Mouse (Mus musculus) right cerebral cortex, adult 2 months (tissue): ENCODE measurements around the gene Poc1b.

ENCODE experiments used
- DNase-seq, 2 experiments: peaks; one replicate each; pipeline ENCODE4 v3.0.0; 2021 to 2022; ENCODE audit warnings: low spot score in 2 of 2

Poc1b gene

DNA sequence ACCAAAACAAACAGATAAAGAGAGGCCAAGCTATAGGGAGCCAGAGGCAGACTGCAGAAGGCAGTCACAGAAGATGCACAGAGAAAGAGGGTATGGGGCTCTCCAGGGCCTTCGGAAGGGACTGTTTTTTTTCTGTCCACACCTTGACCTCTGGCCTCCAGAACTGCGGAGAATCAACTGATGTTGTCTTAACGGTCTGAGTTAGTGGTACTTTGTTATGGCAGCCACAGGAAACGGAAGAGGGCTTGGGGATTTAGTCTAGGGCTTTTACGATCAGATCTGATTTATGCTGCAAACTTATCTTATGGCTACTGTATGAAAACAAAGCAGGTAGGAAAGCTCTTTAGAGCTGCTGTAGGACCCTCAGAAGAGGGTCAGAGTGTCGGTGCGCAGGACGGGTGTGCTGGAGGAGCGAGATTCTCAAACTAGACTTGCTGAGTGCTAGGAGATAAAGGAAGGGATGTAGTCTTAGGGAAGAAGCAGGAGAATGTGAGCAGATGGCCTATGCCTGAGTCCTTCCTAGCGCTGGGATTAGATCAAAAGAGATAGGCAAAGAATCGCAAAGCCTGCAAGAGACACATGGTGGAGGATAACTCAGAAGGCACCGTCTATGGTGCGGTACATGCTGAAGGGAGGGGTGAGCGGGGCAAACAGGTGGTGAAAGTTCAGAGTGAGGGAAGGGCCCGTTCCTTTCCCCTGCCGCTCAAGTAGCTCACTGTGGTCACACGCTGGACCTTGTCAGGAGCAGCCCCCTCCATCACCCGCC lies 8.8 kb downstream of the Poc1b start:
- no peak for DNase-seq

DNA sequence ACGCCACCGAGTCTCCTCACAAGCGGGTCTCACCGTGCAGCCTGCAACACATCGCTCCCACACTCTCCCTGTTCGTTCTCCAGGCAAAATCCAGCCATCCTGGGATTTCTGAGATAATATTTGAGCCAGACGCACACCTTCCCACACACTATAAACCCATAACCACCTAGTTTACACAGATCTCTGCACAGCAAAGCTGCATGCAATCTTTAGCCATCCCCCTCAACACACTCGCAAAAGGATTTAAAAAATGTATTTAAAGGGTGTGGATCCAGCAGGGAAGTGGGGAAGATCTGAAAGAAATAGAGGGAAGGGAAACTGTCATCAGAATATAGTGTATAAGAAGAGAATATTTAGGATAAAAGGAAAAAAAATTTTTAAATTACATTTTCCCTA lies 9.4 kb downstream of the Poc1b start:
- no peak for DNase-seq

GRCm38 (mm10) chr10:99116650-99117615 lies 10.1 kb downstream of the Poc1b start:
- no peak for DNase-seq

DNA sequence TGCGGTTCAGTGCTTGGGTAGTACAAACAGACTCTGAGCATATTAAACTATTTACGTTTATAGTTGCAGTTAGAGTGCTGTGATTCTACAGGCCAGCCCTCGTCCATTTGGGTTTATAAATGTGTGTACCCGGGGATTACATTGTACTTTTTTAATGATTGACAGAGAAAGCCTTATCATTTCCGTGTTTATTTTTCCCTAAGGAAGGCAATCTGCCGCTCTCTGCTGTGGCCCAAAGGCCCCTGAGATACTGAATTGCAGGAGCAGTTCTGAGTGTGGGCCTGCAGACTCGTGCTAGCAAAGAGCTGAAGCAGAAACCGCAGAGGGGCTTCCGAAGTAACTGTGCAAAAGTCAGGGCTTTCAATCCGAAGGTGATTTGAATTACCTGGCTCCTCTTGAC lies 11.0 kb downstream of the Poc1b start:
- no peak for DNase-seq

DNA sequence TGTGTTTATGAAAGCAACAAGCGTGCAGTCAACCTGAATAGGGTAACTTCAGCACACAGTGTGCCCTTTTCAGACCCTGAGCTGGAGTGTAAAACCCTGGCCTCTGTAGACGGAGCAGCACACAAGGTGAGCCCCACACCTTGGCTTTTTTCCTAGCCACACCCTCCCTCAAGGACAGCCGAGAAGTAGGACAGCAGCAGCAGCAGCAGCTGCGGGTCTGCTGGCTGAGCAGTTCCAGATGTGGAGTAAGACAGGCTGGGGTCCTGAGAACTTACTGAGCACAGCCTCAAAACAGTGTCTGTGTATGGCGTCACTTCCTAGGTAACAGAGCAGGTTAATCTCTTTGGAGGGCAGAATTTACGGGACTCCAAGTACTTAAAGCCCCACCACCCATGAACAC lies 11.9 kb downstream of the Poc1b start:
- DNase-seq = no peak

DNA sequence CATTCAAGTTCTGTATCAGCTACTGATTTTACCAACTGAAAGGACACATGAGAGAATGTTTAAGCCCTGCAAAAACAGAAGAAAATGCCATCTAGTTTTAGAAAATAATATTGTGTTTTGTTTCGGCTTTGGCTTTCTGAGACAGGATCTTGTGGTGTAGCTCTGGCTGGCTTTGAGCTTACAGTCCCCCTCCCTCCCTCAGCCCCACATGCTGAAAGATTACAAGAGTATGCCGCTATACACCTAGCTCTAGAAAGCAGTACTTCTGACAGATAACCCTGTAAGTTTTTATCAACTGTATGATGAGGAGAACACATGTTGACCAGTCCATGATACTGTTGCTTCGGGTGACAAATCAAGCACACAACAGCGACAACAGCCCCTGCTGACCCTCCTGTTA lies 12.6 kb downstream of the Poc1b start:
- no peak for DNase-seq

DNA sequence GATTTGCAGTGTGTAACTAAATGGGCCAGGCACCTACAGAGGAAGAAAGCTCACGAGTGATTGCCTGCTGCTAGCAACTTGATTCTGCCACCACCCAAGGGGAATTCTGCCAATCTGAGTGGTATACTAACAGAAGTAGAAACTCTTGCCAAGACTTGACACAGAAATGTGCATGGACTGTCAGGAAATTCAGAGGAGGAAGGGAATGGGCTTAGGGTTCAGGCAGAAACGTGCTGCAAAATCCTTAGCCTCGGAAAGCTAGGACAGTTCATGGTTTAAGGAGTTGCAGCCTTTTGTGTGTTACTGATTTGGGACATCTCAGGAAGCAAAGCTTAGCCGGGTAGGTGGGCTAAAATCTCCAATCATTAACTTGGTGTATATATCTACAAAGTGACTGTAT lies 19.4 kb downstream of the Poc1b start, which contains the start of gene Phxr2:
Gene Phxr2, minus strand, starts transcription at position 101 of the 400 bp plus-strand sequence.
- DNase-seq = no peak

DNA sequence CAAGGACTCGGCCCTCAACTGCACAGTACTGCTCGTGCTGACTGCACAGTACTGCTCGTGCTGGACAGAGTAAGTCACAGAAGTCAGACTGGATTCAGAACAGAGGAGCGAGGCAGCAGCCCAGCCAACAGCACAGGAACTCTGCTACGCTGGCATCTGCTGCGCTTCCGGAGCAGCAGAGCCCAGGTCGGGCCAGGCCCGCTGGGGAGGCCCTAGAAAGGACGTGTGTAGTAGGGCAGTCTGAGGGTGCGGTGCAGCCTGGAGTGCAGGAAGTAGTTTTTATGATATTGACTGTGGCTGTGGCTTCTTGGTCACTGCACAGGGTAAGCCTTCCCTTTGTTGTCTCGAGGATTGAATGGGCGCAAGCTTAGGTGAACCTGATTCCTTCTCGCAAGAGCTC lies 20.1 kb downstream of the Poc1b start:
- no peak for DNase-seq

- no peak for DNase-seq
These were observed 20.9 kb downstream of the Poc1b start for GRCm38 (mm10) chr10:99127691-99128261.

DNA sequence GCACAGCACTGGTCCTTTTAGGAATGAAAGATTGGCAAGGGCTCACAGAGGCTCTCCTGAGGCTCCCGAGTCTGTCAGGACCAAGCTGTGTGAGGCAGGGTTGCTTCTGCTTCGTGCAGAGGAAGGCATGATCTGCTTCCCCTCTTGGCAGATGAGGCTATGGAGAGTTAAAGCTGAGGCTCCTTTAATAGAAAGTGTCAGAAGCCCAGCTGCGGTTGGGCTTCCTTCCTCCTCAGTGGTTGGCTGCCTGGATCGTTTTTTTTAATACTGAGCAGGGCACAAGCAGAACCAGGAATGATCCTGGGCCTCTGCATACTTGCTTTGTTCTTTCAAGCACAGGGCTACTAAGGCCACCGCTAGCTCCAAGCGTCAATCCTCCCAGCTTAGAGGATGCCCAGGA lies 23.8 kb downstream of the Poc1b start:
- peak in 1 of 2 experiments; percentile 15 for DNase-seq

- no peak for DNase-seq
These were observed 24.5 kb downstream of the Poc1b start for GRCm38 (mm10) chr10:99131298-99131697.

DNA sequence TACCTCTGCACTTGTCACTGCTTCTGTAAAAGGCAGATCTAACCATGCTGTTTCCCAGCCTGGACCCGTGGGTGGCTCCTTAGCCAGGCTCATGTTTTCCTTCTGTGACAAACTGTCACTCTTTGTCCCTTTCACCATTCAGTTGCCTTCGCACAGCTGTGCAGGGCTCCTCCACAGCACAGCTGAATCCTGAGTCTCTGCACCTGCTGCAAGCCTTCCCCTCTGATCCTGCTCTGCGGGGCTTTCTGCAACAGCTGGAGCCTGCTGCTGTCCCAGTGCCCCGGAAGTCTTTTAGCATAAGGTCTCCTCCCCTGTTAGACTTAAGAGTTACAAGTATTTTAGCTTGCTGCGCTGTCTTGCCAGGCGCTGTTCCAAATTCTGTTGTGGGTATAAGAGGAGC lies 25.4 kb downstream of the Poc1b start:
- DNase-seq = peak in 1 of 2 experiments; percentile 34

GRCm38 (mm10) chr10:99132595-99133272 lies 25.9 kb downstream of the Poc1b start:
- no peak for DNase-seq

DNA sequence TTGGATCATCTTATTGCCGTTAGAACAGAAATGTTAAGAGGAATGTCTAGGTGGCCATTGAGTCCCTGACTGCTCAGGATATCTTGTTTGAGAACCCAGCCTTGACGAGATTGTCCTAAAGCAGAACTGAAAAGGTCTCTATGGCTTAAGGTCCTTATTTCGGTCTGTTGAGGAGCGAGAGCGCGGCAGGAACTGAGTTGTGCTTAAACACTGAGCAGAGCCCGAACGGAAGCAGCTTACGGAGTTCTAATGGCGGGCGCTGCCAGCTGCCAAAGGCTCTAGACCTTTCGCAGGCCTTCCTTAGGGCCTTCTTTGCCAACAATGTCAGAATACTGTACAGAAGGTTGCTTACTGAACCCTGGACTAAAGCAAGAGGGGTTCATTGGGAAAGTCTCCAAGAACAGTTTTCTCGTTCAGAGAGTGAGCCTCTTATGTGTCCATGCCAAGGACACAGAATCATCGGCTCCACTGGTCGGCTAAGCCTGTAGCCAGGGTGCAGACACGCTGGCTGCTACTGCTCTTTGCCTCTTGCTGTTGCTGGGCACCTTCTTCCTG lies 26.6 kb downstream of the Poc1b start:
- DNase-seq = no peak

DNA sequence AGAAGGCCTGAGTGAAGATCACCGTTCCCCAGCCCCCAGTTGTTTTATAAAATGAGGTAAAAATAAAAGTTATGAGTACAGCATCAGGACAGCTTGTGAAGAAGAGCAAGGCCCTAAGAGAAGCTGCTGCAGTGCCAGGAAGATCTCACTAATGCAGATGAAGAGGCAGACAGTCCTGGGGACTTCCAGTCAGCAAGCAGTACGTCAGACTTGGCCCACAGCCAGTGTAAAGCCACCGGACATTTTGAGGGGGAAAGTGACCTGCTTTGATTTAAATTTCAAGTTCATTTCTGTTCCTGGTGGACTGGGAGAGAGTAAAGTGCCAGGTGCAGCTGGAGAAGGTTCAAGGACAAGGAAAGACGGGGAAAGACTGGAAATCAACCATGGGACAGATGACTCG lies 29.5 kb downstream of the Poc1b start:
- DNase-seq = no peak

GRCm38 (mm10) chr10:99145611-99146010 lies 38.8 kb downstream of the Poc1b start:
- no peak for DNase-seq

DNA sequence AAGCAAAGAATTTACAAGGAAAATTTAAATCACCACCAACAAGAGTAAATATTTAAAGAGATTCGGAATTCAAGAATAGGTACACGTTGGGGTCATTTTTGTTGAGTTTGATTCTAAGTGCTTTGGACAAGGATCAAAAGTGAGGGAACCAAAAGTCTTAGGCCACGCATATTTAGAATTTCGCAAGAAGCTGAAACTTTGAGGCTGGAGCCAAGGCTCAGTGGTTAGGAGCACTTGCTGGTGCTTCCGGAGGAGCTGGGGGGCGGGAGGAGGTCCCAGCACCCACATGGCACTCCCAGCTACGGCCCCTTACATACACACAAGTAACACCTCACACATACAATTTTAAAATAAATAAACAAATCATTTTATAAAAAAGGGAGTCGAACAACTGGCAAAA lies 39.8 kb downstream of the Poc1b start:
- DNase-seq = no peak

GRCm38 (mm10) chr10:99150016-99150415 lies 43.2 kb downstream of the Poc1b start:
- no peak for DNase-seq

DNA sequence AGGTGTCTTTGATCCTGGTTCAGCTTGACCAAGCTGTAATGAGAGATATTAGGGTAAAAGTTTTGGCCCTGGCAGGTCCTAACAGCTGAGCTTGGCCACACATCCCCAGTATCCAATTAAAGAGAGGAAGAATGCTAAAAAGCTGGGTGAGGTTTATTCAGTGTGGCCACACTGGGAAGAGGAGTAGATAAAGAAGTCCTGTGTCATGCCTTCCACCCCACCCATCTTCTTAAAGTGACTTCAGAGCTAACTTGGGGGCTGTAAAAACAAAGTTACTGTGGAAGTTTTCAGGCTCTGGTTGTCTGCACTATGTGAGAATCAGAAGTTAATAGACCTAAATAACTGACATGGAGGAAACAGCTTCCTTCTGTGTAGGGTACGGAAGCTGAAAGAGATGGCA lies 44.7 kb downstream of the Poc1b start:
- DNase-seq = no peak

DNA sequence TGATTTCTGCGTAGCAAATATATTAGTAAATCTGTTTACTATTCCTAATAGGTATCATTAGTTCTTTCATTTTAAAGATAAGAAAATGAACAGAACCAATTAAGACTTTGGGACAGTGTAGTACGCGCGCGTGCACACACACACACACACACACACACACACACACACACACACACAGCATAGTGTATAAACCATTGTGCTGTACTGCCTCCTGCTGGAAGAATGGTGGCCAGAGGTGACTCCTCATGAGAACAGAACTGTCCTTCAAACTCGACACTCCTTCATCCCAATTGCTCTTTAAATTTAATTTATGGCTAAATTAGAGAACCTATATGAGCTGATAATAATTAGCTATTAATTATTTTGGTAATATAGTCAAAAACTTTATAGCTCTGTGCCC lies 45.2 kb downstream of the Poc1b start:
- DNase-seq = no peak

DNA sequence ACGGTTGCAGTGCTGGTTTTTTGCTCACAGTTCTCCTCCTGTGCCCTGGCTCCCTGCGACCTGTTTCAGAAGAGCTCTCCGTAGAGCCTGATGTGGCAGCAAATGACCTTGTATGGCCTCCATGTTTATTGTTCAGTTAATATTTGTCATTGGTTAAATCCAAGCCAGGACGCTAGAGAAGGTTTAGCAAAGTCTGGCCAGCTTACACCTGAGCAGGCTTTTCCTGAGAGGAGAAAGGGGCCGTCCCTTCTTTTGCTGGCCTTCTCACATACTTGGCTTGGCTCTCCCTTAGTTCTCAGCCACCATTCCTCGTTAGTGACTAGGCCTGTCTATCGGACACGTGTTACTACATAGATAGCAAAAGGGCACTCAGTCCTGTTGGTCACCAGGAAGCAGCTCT lies 47.8 kb downstream of the Poc1b start:
- DNase-seq = no peak

DNA sequence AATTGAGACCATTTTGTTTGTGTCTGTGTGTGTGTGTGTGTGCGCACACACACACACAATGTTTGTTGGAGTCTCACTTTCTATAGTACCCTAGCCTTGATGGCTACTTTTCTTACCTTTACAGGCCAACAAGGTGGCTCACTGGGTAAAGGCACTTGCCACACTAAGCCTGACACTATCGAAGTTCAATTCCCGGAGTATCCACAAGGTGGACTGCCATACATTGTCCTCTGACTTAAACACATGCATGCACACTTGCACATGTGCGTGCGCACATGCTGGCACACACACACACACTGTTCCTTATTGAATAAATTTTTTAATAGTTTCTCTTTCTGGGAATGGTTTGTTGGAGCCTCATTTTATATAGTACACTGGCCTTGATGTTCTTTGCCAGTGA lies 50.0 kb downstream of the Poc1b start:
- DNase-seq = no peak
